Mouse (Mus musculus) cortical plate, adult 2 months (tissue): ENCODE data around the gene Ugt1a2.

Experiments
- CTCF ChIP-seq: fragments of 200-500 bp; IDR thresholded peaks from 2 replicates; pipeline ENCODE4 v1.5.1; 2011; ENCODE audit warnings: mild to moderate bottlenecking, control low read depth, low read length; ENCODE audit not compliant: insufficient read depth; ENCODE audit errors: extremely low read depth
- POLR2A ChIP-seq: fragments of 200-500 bp; IDR thresholded peaks from 2 replicates; pipeline ENCODE4 v1.6.1; 2011; ENCODE audit warnings: mild to moderate bottlenecking, low read length, control low read depth; ENCODE audit not compliant: insufficient read depth; ENCODE audit errors: extremely low read depth

- TF ChIP-seq CTCF (no peak), POLR2A (no peak)
These were observed 26.4 kb downstream of the Ugt1a2 start, which contains the start of gene Mroh2a for GRCm38 (mm10) chr1:88226670-88227379.
